Mouse (Mus musculus) neural tube, embryonic 15.5 days (tissue): Measurements from ENCODE around the gene Zbtb39. TPM values are rescaled to one million over a fixed set of nuclear protein-coding genes. Genes with fewer than 3 reads are reported as not detected.
A peak's percentile ranks its signal among the peaks of the same experiment; 100 is the strongest.
"Not testable (repeated sequence)": the region's sequence is repeated elsewhere in the genome, so short reads cannot be mapped to it uniquely, and the experiment has no call there.

Experiments
- ATAC-seq: fragments of 200-750 bp; cut with Nextera tagmentation; 2 replicates; pipeline ENCODE4 v1.8.0; 2017; ENCODE audit warnings: mild to moderate bottlenecking, moderate TSS enrichment, moderate library complexity; ENCODE audit not compliant: low FRiP score
- H3K27ac ChIP-seq: fragments of 300-500 bp; sonication (generic); replicated peaks from 2 replicates; pipeline ENCODE4 v1.5.1; 2015; ENCODE audit warnings: mild to moderate bottlenecking, inconsistent platforms
- H3K27me3 ChIP-seq: fragments of 300-500 bp; sonication (generic); replicated peaks from 2 replicates; pipeline ENCODE4 v1.6.1; 2015; ENCODE audit warnings: inconsistent platforms
- H3K36me3 ChIP-seq: fragments of 300-500 bp; sonication (generic); 2 replicates; pipeline ENCODE4 v1.6.1; 2015; ENCODE audit warnings: inconsistent platforms
- H3K4me1 ChIP-seq: fragments of 300-500 bp; sonication (generic); 2 replicates; pipeline ENCODE4 v1.6.1; 2015; ENCODE audit warnings: inconsistent platforms
- H3K4me2 ChIP-seq: fragments of 300-500 bp; sonication (generic); 2 replicates; pipeline ENCODE4 v1.6.1; 2015; ENCODE audit warnings: inconsistent platforms, mild to moderate bottlenecking, moderate library complexity
- H3K4me3 ChIP-seq: fragments of 300-500 bp; sonication (generic); replicated peaks from 2 replicates; pipeline ENCODE4 v1.5.1; 2015; ENCODE audit warnings: mild to moderate bottlenecking, inconsistent platforms
- H3K9ac ChIP-seq: fragments of 300-500 bp; sonication (generic); replicated peaks from 2 replicates; pipeline ENCODE4 v1.6.1; 2015; ENCODE audit warnings: mild to moderate bottlenecking, inconsistent platforms
- H3K9me3 ChIP-seq: fragments of 300-500 bp; sonication (generic); replicated peaks from 2 replicates; pipeline ENCODE4 v1.6.1; 2016; ENCODE audit warnings: inconsistent platforms
- WGBS: fragments of 180-500 bp; shearing (Covaris S2); methylation state at CpG from one replicate; pipeline ENCODE4 v1.1.7; 2015; ENCODE audit warnings: mixed read lengths; 5-methylcytosine and 5-hydroxymethylcytosine counted together
- polyA plus RNA-seq: library from polyadenylated mRNA; unstranded; fragments of >200 nt; fragmentation: Nextera tagmentation; extraction: Ambion mirVana; gene quantifications from 2 replicates; pipeline ENCODE4 v1.2.1, GENCODE M21; 2015

Zbtb39 gene
- polyA plus RNA-seq, 1 experiment from 2014 or later: 2.4 TPM

- Histone ChIP-seq H3K4me3 (no peak overlapping the region), H3K4me1 (no peaks in the 10 kb centered on the region), H3K4me2 (peak overlapping the region; percentile 34), H3K27ac (no peak overlapping the region), H3K9me3 (no peaks in the 10 kb centered on the region), H3K9ac (no peak overlapping the region), H3K27me3 (no peaks in the 10 kb centered on the region), H3K36me3 (no peaks in the 10 kb centered on the region)
- ATAC-seq: no peak
- WGBS: 57% methylated on average over 17 of the region's 18 CpGs
These were observed 16.6 kb downstream of the Zbtb39 start for GRCm38 (mm10) chr10:127755770-127756468.

DNA sequence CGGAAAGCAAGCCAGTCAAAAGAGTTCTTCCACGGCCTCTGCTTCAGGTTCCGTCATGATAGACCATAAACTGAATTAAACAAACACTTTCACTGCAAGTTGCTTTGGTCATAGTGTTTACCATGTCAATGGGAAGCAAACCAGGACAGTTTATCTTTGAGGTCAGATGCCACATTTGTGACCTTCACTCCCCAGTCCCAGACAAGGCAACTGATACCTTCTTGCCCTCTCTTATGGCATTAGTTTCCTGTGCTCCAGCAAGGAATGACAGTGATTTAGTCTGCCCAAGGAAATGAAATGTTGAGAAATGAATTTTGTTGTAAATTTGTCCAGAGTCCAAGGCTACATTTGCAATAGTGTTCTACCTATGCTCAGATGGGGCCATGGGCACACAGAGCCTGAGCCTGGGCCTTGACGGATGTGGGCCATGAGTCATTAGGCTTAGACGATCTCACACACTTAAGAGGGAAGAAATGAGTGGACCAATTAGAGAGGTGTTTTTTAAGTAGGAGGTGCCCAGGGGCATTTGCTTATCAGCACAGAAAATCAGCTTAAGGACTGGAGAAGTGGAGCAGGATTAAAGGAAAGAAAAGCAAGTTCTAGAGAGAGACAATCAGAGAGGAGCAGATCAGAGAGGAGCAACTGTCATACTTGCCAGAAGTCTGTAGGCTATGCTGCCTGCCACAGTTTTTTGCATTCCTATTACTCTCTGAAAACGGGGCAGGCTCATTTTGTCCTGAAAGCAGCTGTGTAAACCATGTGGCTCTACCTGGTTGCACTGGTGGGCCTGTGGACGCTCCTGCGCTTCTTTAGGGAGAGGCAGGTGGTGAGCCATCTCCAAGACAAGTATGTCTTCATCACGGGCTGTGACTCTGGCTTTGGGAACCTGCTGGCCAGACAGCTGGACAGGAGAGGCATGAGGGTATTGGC is 20.1 kb downstream of the Zbtb39 start, which contains the start of the genes Rdh1 and Rdh16f1:
Rdh1 (plus strand) TSS at position 541 of the 930 bp plus-strand sequence.
Rdh16f1 (plus strand) TSS at position 607 of the 930 bp plus-strand sequence.
- H3K9ac ChIP-seq: no peak within 1 kb of the TSS
- 77% methylated on average over 9 of the region's 9 CpGs for WGBS
- no peak within 1 kb of the TSS for H3K4me3 ChIP-seq
- no peak within 1 kb of the TSS for H3K27ac ChIP-seq
- ATAC-seq: no peak
- no peaks in the 10 kb centered on the region for H3K36me3 ChIP-seq
- no peak within 1 kb of the TSS for H3K4me2 ChIP-seq
- H3K27me3 ChIP-seq: no peaks in the 10 kb centered on the region
- H3K9me3 ChIP-seq: no peaks in the 10 kb centered on the region
- H3K4me1 ChIP-seq: no peaks in the 10 kb centered on the region

GRCm38 (mm10) chr10:127762926-127763325 is 23.6 kb downstream of the Zbtb39 start:
- not testable (repeated sequence) for H3K4me3 ChIP-seq, H3K9me3 ChIP-seq, H3K36me3 ChIP-seq, H3K27me3 ChIP-seq, H3K27ac ChIP-seq, H3K4me1 ChIP-seq, ATAC-seq, H3K9ac ChIP-seq, H3K4me2 ChIP-seq
- 89% methylated on average over 10 of the region's 10 CpGs for WGBS

DNA sequence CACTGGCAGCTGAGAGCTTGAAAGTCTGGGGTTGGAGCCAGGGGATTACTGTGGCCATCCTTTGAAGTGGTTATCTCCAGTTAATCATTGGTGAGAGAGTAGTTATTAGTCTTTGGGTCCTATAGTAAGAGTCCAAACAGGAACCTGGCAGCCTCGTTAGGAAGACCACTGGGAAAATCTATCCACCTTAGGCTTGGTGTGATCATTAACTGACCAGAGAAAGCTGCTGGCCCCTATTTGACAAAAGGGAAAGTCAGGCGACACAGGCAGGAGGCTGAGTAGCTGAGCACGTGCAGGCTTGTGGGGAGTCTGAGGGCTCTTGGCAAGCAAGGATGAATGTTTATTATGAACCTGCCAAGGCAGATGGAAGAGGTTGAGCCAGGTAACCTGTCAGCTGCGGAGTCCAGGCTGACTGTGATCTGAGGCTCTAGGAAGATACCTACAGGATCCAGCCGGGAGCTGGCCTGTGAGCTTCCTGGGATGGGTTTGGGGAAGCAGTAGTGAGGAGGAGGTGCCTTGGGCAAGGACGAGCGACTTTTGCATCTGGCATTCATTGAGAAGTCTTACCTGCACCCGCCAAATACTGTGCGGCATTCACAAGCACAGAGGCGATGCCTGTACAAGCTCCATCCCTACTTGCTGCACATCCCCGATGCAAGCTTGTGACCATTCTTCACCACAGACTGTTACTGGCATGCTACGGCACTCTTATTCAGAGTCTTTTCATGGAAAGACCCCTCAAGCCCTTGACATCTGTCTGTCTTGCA is 24.8 kb downstream of the Zbtb39 start:
- WGBS: 64% methylated on average over 12 of the region's 12 CpGs
- H3K9me3 ChIP-seq: no peaks in the 10 kb centered on the region
- H3K36me3 ChIP-seq: no peaks in the 10 kb centered on the region
- no peaks in the 10 kb centered on the region for H3K27me3 ChIP-seq
- no peak overlapping the region for H3K9ac ChIP-seq
- no peak overlapping the region for H3K4me3 ChIP-seq
- H3K27ac ChIP-seq: no peak overlapping the region
- ATAC-seq: no peak
- no peaks in the 10 kb centered on the region for H3K4me1 ChIP-seq
- H3K4me2 ChIP-seq: no peak overlapping the region

- H3K9me3 ChIP-seq: no peaks in the 10 kb centered on the region
- no peak overlapping the region for H3K9ac ChIP-seq
- H3K4me1 ChIP-seq: no peaks in the 10 kb centered on the region
- no peak overlapping the region for H3K4me3 ChIP-seq
- no peak overlapping the region for H3K4me2 ChIP-seq
- H3K27ac ChIP-seq: no peak overlapping the region
- no peaks in the 10 kb centered on the region for H3K36me3 ChIP-seq
- no peaks in the 10 kb centered on the region for H3K27me3 ChIP-seq
- 90% methylated on average over 1 of the region's 1 CpGs for WGBS
- no peak for ATAC-seq
These were observed 27.2 kb downstream of the Zbtb39 start for GRCm38 (mm10) chr10:127766564-127766963.

DNA sequence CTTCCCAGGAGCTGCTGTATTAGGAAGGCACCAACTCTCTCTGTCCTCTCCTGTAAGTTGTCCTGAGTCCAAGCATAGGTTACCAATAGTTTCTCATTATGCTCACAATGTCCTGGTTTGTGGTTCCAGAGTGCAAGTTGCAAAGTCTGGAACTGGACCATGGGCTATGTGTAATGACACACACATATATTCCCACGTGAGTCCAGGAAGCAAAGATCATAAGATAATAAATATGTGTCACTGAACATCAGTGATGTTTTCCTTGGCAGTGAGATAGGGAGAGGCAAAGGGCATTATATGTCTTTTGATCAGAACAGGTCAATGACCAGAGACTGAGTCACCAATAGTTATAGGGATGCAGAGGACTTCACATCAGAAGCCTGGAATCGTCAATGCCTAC is 36.7 kb downstream of the Zbtb39 start, which contains the start of gene Rdh9:
Rdh9 (plus strand) TSS at position 376 of the 400 bp plus-strand sequence.
- no peak within 1 kb of the TSS for H3K4me3 ChIP-seq
- 88% methylated on average over 2 of the region's 2 CpGs for WGBS
- H3K36me3 ChIP-seq: no peaks in the 10 kb centered on the region
- H3K9ac ChIP-seq: no peak within 1 kb of the TSS
- no peaks in the 10 kb centered on the region for H3K9me3 ChIP-seq
- H3K4me2 ChIP-seq: no peak within 1 kb of the TSS
- ATAC-seq: no peak
- H3K27ac ChIP-seq: no peak within 1 kb of the TSS
- H3K27me3 ChIP-seq: no peaks in the 10 kb centered on the region
- H3K4me1 ChIP-seq: no peaks in the 10 kb centered on the region

DNA sequence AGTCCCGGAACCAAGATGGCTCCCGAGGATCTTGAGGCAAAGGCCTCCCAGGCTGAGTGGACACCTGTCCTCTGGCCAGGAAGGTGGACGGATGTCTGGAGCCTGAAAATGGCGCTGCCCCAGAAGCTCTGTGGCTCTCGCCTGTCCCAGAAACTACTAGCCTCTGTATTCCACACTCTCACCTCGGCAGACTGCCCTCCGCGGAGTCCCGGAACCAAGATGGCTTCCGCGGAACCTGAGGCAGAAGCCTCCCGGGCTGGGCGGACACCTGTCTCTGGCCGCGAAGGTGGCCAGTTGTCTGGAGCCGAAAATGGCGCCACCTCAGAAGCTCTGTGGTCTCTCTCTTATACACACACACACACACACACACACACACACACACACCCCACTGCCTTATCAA is 43.0 kb downstream of the Zbtb39 start:
- 97% methylated on average over 17 of the region's 17 CpGs for WGBS
- H3K27ac ChIP-seq: not testable (repeated sequence)

DNA sequence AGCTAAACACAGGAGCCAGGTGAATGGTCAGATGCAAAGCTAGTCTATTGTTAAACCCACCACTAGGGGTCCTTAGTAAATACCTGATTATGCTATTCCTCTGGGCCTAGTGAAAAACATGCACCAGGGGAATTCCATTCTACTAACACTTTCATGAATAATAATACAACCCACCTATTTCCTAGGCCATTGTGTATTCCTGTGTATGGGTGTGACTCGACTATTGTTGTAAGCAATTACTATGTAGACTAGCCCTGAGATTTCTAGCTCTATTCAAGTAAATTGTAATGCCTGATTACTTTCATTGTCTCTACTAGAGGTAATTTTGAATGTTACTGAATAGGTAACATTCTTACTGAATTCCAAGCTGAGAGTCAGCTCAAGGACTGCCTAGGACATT is 46.1 kb downstream of the Zbtb39 start:
- not testable (repeated sequence) for H3K4me3 ChIP-seq, H3K9ac ChIP-seq, H3K27me3 ChIP-seq, H3K4me2 ChIP-seq, H3K9me3 ChIP-seq, ATAC-seq, H3K27ac ChIP-seq, H3K36me3 ChIP-seq, H3K4me1 ChIP-seq
- 89% methylated on average over 1 of the region's 1 CpGs for WGBS

More for the DNA sequence above, 43.0 kb downstream of the Zbtb39 start:
- H3K9ac ChIP-seq, H3K27me3 ChIP-seq, H3K4me2 ChIP-seq, H3K36me3 ChIP-seq, H3K9me3 ChIP-seq, H3K4me3 ChIP-seq, ATAC-seq, H3K4me1 ChIP-seq: not testable (repeated sequence)

Other genes with a start within 250 kb of the Zbtb39 start
- gene Stac3, start 237.9 kb upstream of the Zbtb39 start, polyA plus RNA-seq: 1.9 and 2.9 TPM in 2 replicates
- 17.8 and 22.5 TPM in 2 replicates for gene Ndufa4l2, start 224.6 kb upstream of the Zbtb39 start, polyA plus RNA-seq
- gene Shmt2, start 217.1 kb upstream of the Zbtb39 start, polyA plus RNA-seq: 50.4 and 69.9 TPM in 2 replicates
- gene Nxph4, start 205.0 kb upstream of the Zbtb39 start, polyA plus RNA-seq: 80.4 and 102 TPM in 2 replicates
- 102 and 108 TPM in 2 replicates for gene Lrp1, start 118.4 kb upstream of the Zbtb39 start, polyA plus RNA-seq
- 5.0 and 11.5 TPM in 2 replicates for gene Stat6, start 96.6 kb upstream of the Zbtb39 start, polyA plus RNA-seq
- 3.4 and 4.7 TPM in 2 replicates for gene Nemp1, start 72.6 kb upstream of the Zbtb39 start, polyA plus RNA-seq
- 2.5 and 4.8 TPM in 2 replicates for gene Nab2, start 71.0 kb upstream of the Zbtb39 start, polyA plus RNA-seq
- gene Myo1a, start 34.4 kb upstream of the Zbtb39 start, polyA plus RNA-seq: 1.2 and 2.1 TPM in 2 replicates
- gene Tac2, start 15.1 kb upstream of the Zbtb39 start, polyA plus RNA-seq: 0.56 and 0.75 TPM in 2 replicates
- 0.90 and 1.3 TPM in 2 replicates for gene Gpr182, start 12.2 kb downstream of the Zbtb39 start, polyA plus RNA-seq
- not detected in 2 replicates for gene Rdh1, start 20.2 kb downstream of the Zbtb39 start, polyA plus RNA-seq
- gene Rdh16f1, start 20.2 kb downstream of the Zbtb39 start, polyA plus RNA-seq: not detected in 2 replicates
- gene Rdh9, start 36.8 kb downstream of the Zbtb39 start, polyA plus RNA-seq: 0.09 and 0.27 TPM in 2 replicates
- 0.05 and 0.09 TPM in 2 replicates for gene Rdh16, start 61.6 kb downstream of the Zbtb39 start, polyA plus RNA-seq
- not detected in 2 replicates for gene Rdh19, start 110.4 kb downstream of the Zbtb39 start, polyA plus RNA-seq
- gene Rdh16f2, start 126.9 kb downstream of the Zbtb39 start, polyA plus RNA-seq: not detected in 2 replicates
- gene Rdh7, start 149.3 kb downstream of the Zbtb39 start, polyA plus RNA-seq: not detected in 2 replicates
- 0.06 TPM in 1 of 2 replicates, not detected in the other for gene Sdr9c7, start 159.0 kb downstream of the Zbtb39 start, polyA plus RNA-seq